Mouse (Mus musculus) liver, embryonic 11.5 days (tissue): ENCODE results near the gene Fyb. TPM values are rescaled to one million over a fixed set of nuclear protein-coding genes. Genes with fewer than 3 reads are reported as not detected.

ENCODE experiments used
- ATAC-seq: fragments of 200-750 bp; cut with Nextera tagmentation; replicated peaks from 2 replicates; pipeline ENCODE4 v1.8.0; 2017; ENCODE audit warnings: moderate number of reproducible peaks, mild to moderate bottlenecking, moderate TSS enrichment, moderate library complexity; ENCODE audit not compliant: low FRiP score
- DNase-seq: peaks from one replicate; pipeline ENCODE4 v3.0.0-alpha.2; 2017; ENCODE audit warnings: low spot score
- H3K27ac ChIP-seq: fragments of 300-500 bp; sonication (generic); 2 replicates; pipeline ENCODE4 v1.5.1; 2014; ENCODE audit warnings: mild to moderate bottlenecking, low read depth, low read length, control low read depth
- H3K27me3 ChIP-seq: fragments of 300-500 bp; sonication (generic); replicated peaks from 2 replicates; pipeline ENCODE4 v1.6.1; 2014; ENCODE audit warnings: low read length, mixed read lengths; ENCODE audit not compliant: control insufficient read depth, insufficient read depth
- H3K36me3 ChIP-seq: fragments of 300-500 bp; sonication (generic); 2 replicates; pipeline ENCODE4 v1.6.1; 2014; ENCODE audit warnings: mild to moderate bottlenecking, low read length, moderate library complexity, mixed read lengths; ENCODE audit not compliant: control insufficient read depth, insufficient read depth
- H3K4me1 ChIP-seq: fragments of 300-500 bp; sonication (generic); replicated peaks from 2 replicates; pipeline ENCODE4 v1.6.1; 2014; ENCODE audit warnings: low read length, mixed read lengths; ENCODE audit not compliant: control insufficient read depth, insufficient read depth
- H3K4me2 ChIP-seq: fragments of 300-500 bp; sonication (generic); 2 replicates; pipeline ENCODE4 v1.6.1; 2014; ENCODE audit warnings: mild to moderate bottlenecking, control low read depth, moderate library complexity
- H3K4me3 ChIP-seq: fragments of 300-500 bp; sonication (generic); 2 replicates; pipeline ENCODE4 v1.5.1; 2014; ENCODE audit warnings: low read depth, low read length, control low read depth
- H3K9ac ChIP-seq: fragments of 300-500 bp; sonication (generic); 2 replicates; pipeline ENCODE4 v1.6.1; 2014; ENCODE audit warnings: low read depth, low read length, control low read depth
- H3K9me3 ChIP-seq: fragments of 300-500 bp; sonication (generic); 2 replicates; pipeline ENCODE4 v1.6.1; 2016; ENCODE audit warnings: low read length, inconsistent platforms, mixed read lengths; ENCODE audit not compliant: control insufficient read depth
- WGBS: fragments of 180-500 bp; shearing (Covaris S2); extraction: QIAGEN DNeasy Blood & Tissue Kit; methylation state at CpG from one replicate; pipeline ENCODE4 v1.1.7; 2014; 5-methylcytosine and 5-hydroxymethylcytosine counted together
- polyA plus RNA-seq: library from polyadenylated mRNA; unstranded; fragments of >200 nt; fragmentation: Nextera tagmentation; extraction: Ambion mirVana; gene quantifications from 2 replicates; pipeline ENCODE4 v1.2.1, GENCODE M21; 2014

Fyb gene
- polyA plus RNA-seq: 38.7 and 41.1 TPM in 2 replicates

- peak within 1 kb of the TSS; percentile 49; the same call in 1 of the 2 replicates for H3K9ac ChIP-seq
These were observed at the start of gene Fyb for GRCm38 (mm10) chr15:6522653-6523167. Gene Fyb, plus strand, starts transcription at chr15:6522853.

GRCm38 (mm10) chr15:6483561-6483960, 39.1 kb upstream of the Fyb start:
- WGBS: 57% methylated on average over 3 of the region's 3 CpGs
- Histone ChIP-seq H3K4me1 (no peaks in the 10 kb centered on the region), H3K4me2 (no peak overlapping the region), H3K27me3 (no peaks in the 10 kb centered on the region), H3K36me3 (no peaks in the 10 kb centered on the region), H3K27ac (no peak overlapping the region), H3K9ac (no peak overlapping the region), H3K4me3 (no peak overlapping the region), H3K9me3 (no peaks in the 10 kb centered on the region)
- ATAC-seq (no peak), DNase-seq (no peak)

More at GRCm38 (mm10) chr15:6522653-6523167, at the start of gene Fyb:
- peak within 1 kb of the TSS; percentile 63 for H3K27ac ChIP-seq
- peaks cover 14% of the 10 kb centered on the region for H3K4me1 ChIP-seq
- peak within 1 kb of the TSS; percentile 53 for H3K4me3 ChIP-seq
- 32% methylated on average over 8 of the region's 8 CpGs for WGBS
- DNase-seq (no peak), ATAC-seq (peak; percentile 78)
- H3K36me3 ChIP-seq: no peaks in the 10 kb centered on the region
- H3K4me2 ChIP-seq: peak within 1 kb of the TSS; percentile 67
- no peaks in the 10 kb centered on the region for H3K27me3 ChIP-seq
- no peaks in the 10 kb centered on the region for H3K9me3 ChIP-seq

GRCm38 (mm10) chr15:6492386-6492785, 30.3 kb upstream of the Fyb start:
- ATAC-seq: no peak

GRCm38 (mm10) chr15:6498396-6499070, 24.1 kb upstream of the Fyb start:
- Histone ChIP-seq H3K9ac (no peak overlapping the region), H3K27ac (no peak overlapping the region), H3K27me3 (no peaks in the 10 kb centered on the region), H3K36me3 (no peaks in the 10 kb centered on the region), H3K9me3 (no peaks in the 10 kb centered on the region), H3K4me3 (no peak overlapping the region), H3K4me1 (no peaks in the 10 kb centered on the region), H3K4me2 (no peak overlapping the region)
- 83% methylated on average over 10 of the region's 10 CpGs for WGBS
- no peak for ATAC-seq
- no peak for DNase-seq

More at GRCm38 (mm10) chr15:6492386-6492785, 30.3 kb upstream of the Fyb start:
- Histone ChIP-seq H3K36me3 (no peaks in the 10 kb centered on the region), H3K4me2 (no peak overlapping the region), H3K9me3 (no peaks in the 10 kb centered on the region), H3K4me1 (no peaks in the 10 kb centered on the region), H3K9ac (no peak overlapping the region), H3K27ac (no peak overlapping the region), H3K27me3 (no peaks in the 10 kb centered on the region), H3K4me3 (no peak overlapping the region)
- no peak for DNase-seq
- WGBS: 85% methylated on average over 2 of the region's 2 CpGs

GRCm38 (mm10) chr15:6500787-6501186, 21.9 kb upstream of the Fyb start:
- no peaks in the 10 kb centered on the region for H3K9me3 ChIP-seq
- no peaks in the 10 kb centered on the region for H3K27me3 ChIP-seq
- DNase-seq: no peak
- H3K4me1 ChIP-seq: no peaks in the 10 kb centered on the region
- H3K4me3 ChIP-seq: no peak overlapping the region
- 32% methylated on average over 1 of the region's 1 CpGs for WGBS
- H3K4me2 ChIP-seq: no peak overlapping the region
- ATAC-seq: peak; percentile 54; the same call in 1 of the 2 replicates
- H3K27ac ChIP-seq: no peak overlapping the region
- H3K9ac ChIP-seq: no peak overlapping the region
- H3K36me3 ChIP-seq: no peaks in the 10 kb centered on the region

GRCm38 (mm10) chr15:6517525-6517924, 5.1 kb upstream of the Fyb start:
- peaks cover 14% of the 10 kb centered on the region for H3K4me1 ChIP-seq
- no peak overlapping the region for H3K27ac ChIP-seq
- H3K9ac ChIP-seq: no peak overlapping the region
- 83% methylated on average over 1 of the region's 1 CpGs for WGBS
- no peaks in the 10 kb centered on the region for H3K27me3 ChIP-seq
- H3K9me3 ChIP-seq: no peaks in the 10 kb centered on the region
- no peak overlapping the region for H3K4me2 ChIP-seq
- DNase-seq (no peak), ATAC-seq (no peak)
- no peak overlapping the region for H3K4me3 ChIP-seq
- H3K36me3 ChIP-seq: no peaks in the 10 kb centered on the region

- H3K4me1 ChIP-seq: peaks cover 14% of the 10 kb centered on the region
- H3K4me3 ChIP-seq: 0 out of 2 replicates have a peak overlapping the region, but pooled peaks have one; percentile 4
- no peaks in the 10 kb centered on the region for H3K9me3 ChIP-seq
- DNase-seq (no peak), ATAC-seq (no peak; the same call in 1 of the 2 replicates)
- H3K36me3 ChIP-seq: no peaks in the 10 kb centered on the region
- 59% methylated on average over 19 of the region's 19 CpGs for whole genome bisulfite sequencing
- H3K9ac ChIP-seq: no peak overlapping the region
- H3K27me3 ChIP-seq: no peaks in the 10 kb centered on the region
- peak overlapping the region; percentile 38 for H3K4me2 ChIP-seq
- H3K27ac ChIP-seq: peak overlapping the region; percentile 2
These were observed 3.0 kb upstream of the Fyb start for GRCm38 (mm10) chr15:6519417-6520255.

- H3K27me3 ChIP-seq: no peaks in the 10 kb centered on the region
These were observed 2.0 kb upstream of the Fyb start for GRCm38 (mm10) chr15:6520505-6521155.

More at GRCm38 (mm10) chr15:6520505-6521155, 2.0 kb upstream of the Fyb start:
- no peak overlapping the region for H3K9ac ChIP-seq
- WGBS: 28% methylated on average over 10 of the region's 10 CpGs
- H3K36me3 ChIP-seq: no peaks in the 10 kb centered on the region
- H3K4me1 ChIP-seq: peaks cover 14% of the 10 kb centered on the region
- no peak for DNase-seq
- peak; percentile 73 for ATAC-seq
- no peak overlapping the region for H3K4me3 ChIP-seq
- no peaks in the 10 kb centered on the region for H3K9me3 ChIP-seq
- peak overlapping the region; percentile 38 for H3K27ac ChIP-seq
- H3K4me2 ChIP-seq: peak overlapping the region; percentile 38
